ENCODE assay signal across 8 mouse cellular contexts in the genomic region with DNA sequence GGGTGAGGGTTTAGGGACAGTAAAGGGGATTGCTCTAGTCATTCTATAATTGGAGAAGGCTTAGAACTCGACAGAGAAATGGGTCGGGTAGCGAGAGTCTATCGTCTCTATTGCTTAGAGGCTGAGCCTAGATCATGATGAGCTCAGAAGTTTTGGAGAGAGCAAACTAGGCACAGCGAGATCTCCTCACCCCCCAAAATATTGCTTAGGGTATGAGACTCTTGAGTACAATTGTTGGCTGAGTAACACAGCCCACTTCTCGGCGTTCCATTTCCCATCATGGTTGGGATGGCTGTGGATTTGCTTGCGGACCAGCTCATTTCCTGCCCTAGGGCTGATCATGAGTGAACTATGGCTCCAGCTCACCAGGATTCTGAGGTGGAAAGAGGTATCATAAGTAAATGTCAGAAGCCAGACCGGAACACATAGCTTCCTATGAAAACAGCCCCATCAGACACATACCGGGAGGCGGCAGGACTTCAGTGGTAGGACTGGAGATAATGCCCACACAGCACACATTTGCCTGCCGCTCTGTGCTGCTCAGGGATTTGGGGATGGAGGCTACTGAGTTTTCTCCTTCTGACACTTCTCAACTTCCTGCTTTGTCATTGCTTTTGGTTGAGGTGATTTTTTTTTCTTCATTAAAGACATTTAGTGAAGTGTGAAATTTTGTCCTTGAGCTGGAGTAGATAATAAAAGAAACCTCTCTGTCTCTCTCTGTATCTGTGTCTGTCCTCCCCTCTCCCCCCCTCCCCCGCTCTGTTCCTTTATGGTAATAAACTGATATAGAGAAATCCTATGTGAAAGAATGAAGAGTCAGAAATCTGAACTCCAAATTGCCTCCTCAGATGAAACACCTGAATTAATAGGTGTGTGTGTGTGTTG. TPM values are rescaled to one million over a fixed set of nuclear protein-coding genes. Genes with fewer than 3 reads are reported as not detected.
A peak's percentile ranks its signal among the peaks of the same experiment; 100 is the strongest.
DNase-seq lines count a peak whose midpoint lies in the region; ATAC-seq and TF ChIP-seq lines count a peak whose summit lies in the region.

No protein-coding gene starts in this region.

- peak overlapping the region; percentile 82 for H3K27ac ChIP-seq in heart, embryonic 13.5 days (replicated peaks)
- peak overlapping the region; percentile 85 for H3K27ac ChIP-seq in limb, embryonic 14.5 days (replicated peaks; ENCODE audit: low read depth, low read length)
- H3K27ac ChIP-seq in small intestine, adult 2 months (ENCODE audit: insufficient read depth, low read depth, low read length) = no peak overlapping the region

- H3K4me1 ChIP-seq in heart, embryonic 13.5 days = peaks cover 37% of the 10 kb centered on the region
- H3K4me1 ChIP-seq in E14TG2a.4 (replicated peaks; ENCODE audit: low read depth, low read length) = peaks cover 23% of the 10 kb centered on the region
- H3K4me1 ChIP-seq in limb, embryonic 14.5 days (ENCODE audit: control insufficient read depth, insufficient read depth, low read length) = peaks cover 7% of the 10 kb centered on the region; the same call in 1 of the 2 replicates
- H3K4me1 ChIP-seq in small intestine, adult 2 months (ENCODE audit: control insufficient read depth, insufficient read depth, insufficient read length, low read length) = peaks cover 10% of the 10 kb centered on the region; the same call in 1 of the 2 replicates

- TF ChIP-seq POLR2A in limb, embryonic 14.5 days (IDR thresholded peaks at IDR 0.05; ENCODE audit: borderline replicate concordance, extremely low read depth, insufficient read depth, insufficient read length) = no peak
- no peak for TF ChIP-seq POLR2A in small intestine, adult 2 months (IDR thresholded peaks at IDR 0.05; ENCODE audit: low read depth, low read length)

- H3K9me3 ChIP-seq in heart, embryonic 13.5 days = no peaks in the 10 kb centered on the region
- peaks cover 14% of the 10 kb centered on the region for H3K9me3 ChIP-seq in E14TG2a.4 (ENCODE audit: low read length)
- H3K9me3 ChIP-seq in limb, embryonic 14.5 days (ENCODE audit: control insufficient read depth, low read length) = no peaks in the 10 kb centered on the region

- DNase-seq in heart, postnatal 36 days = no peak
- no peak for DNase-seq in limb, embryonic 14.5 days (ENCODE audit: low spot score)
- DNase-seq in layer of hippocampus, postnatal 36 days = no peak
- DNase-seq in layer of hippocampus, adult 11-12 months (ENCODE audit: low spot score) = no peak

- WGBS in heart, embryonic 13.5 days = 11% methylated on average over 13 of the region's 13 CpGs
- 17% methylated on average over 13 of the region's 13 CpGs for WGBS in limb, embryonic 14.5 days
- 10% methylated on average over 13 of the region's 13 CpGs for WGBS in small intestine, adult 2 months

- peaks cover 23% of the 10 kb centered on the region for H3K27me3 ChIP-seq in heart, embryonic 13.5 days (replicated peaks)
- peaks cover 20% of the 10 kb centered on the region for H3K27me3 ChIP-seq in E14TG2a.4 (ENCODE audit: insufficient read depth, low read length)
- H3K27me3 ChIP-seq in limb, embryonic 14.5 days (ENCODE audit: control insufficient read depth, insufficient read depth, low read length) = no peaks in the 10 kb centered on the region
- H3K27me3 ChIP-seq in small intestine, adult 2 months (ENCODE audit: control insufficient read depth, insufficient read depth, low read length) = no peaks in the 10 kb centered on the region

- peak overlapping the region; percentile 93 for H3K4me2 ChIP-seq in heart, embryonic 13.5 days
- H3K4me2 ChIP-seq in limb, embryonic 14.5 days (replicated peaks; ENCODE audit: low read depth, low read length, severe bottlenecking) = peak overlapping the region; percentile 77

- peak overlapping the region; percentile 93 for H3K4me3 ChIP-seq in heart, embryonic 13.5 days
- peak overlapping the region; percentile 95 for H3K4me3 ChIP-seq in E14TG2a.4 (replicated peaks; ENCODE audit: low read length)
- H3K4me3 ChIP-seq in limb, embryonic 14.5 days (replicated peaks; ENCODE audit: low read length) = peak overlapping the region; percentile 69
- peak overlapping the region; percentile 85 for H3K4me3 ChIP-seq in small intestine, adult 2 months (ENCODE audit: low read depth, low read length)

- intact Hi-C loops in heart, postnatal 36 days (cut with DNase I) = loop anchor here (10.0 kb wide), 1 partner anchor 523 kb away; no protein-coding TSS in a partner anchor

- H3K36me3 ChIP-seq in heart, embryonic 13.5 days = peaks cover 14% of the 10 kb centered on the region
- H3K36me3 ChIP-seq in E14TG2a.4 (ENCODE audit: insufficient read depth, low read length) = peaks cover 18% of the 10 kb centered on the region
- peaks cover 7% of the 10 kb centered on the region for H3K36me3 ChIP-seq in limb, embryonic 14.5 days (ENCODE audit: control insufficient read depth, insufficient read depth, low read length)
- peaks cover 8% of the 10 kb centered on the region for H3K36me3 ChIP-seq in small intestine, adult 2 months (ENCODE audit: control insufficient read depth, insufficient read depth, low read length)

- no peak for ATAC-seq in heart, embryonic 13.5 days (ENCODE audit: extremely low read depth, insufficient number of reproducible peaks, low FRiP score, low TSS enrichment)
- peak; percentile 54 for ATAC-seq in erythroid progenitor cell, adult 5-6 weeks (replicated peaks; ENCODE audit: low FRiP score, poor library complexity, severe bottlenecking)
- peak; percentile 20; the same call in 1 of the 2 replicates for ATAC-seq in limb, embryonic 14.5 days (ENCODE audit: low FRiP score, low read depth)

- TF ChIP-seq CTCF in E14TG2a.4 (conservative IDR thresholded peaks at IDR 0.05; ENCODE audit: low read length) = no peak
- no peak for TF ChIP-seq CTCF in small intestine, adult 2 months (IDR thresholded peaks at IDR 0.05; ENCODE audit: extremely low read depth, insufficient read length, insufficient replicate concordance, low read depth, low read length)

- H3K9ac ChIP-seq in heart, embryonic 13.5 days = peak overlapping the region; percentile 96
- H3K9ac ChIP-seq in limb, embryonic 14.5 days (ENCODE audit: low read depth, low read length, severe bottlenecking) = peak overlapping the region; percentile 69

RNA-seq across cellular contexts. Expression of a gene that starts 0.6 kb away (rescaled TPM):
- 0.71 and 0.88 TPM in 2 replicates for polyA plus RNA-seq in heart, embryonic 13.5 days (2015; fragmentation: Nextera tagmentation; extraction: Ambion mirVana)
- total RNA-seq in heart, postnatal 36 days (2021) = not detected
- not detected in 2 replicates for total RNA-seq in erythroid progenitor cell, adult 5-6 weeks (2015; ENCODE audit: low replicate concordance)
- total RNA-seq in erythroid progenitor cell, adult 5-6 weeks (2017; ENCODE audit: low replicate concordance) = 1.3 TPM in 1 of 2 replicates, not detected in the other
- polyA plus RNA-seq in limb, embryonic 14.5 days (2012; rRNA removed) = 0.34 and 0.41 TPM in 2 replicates
- 0.50 and 1.0 TPM in 2 replicates for polyA plus RNA-seq in limb, embryonic 14.5 days (2014; fragmentation: Nextera tagmentation; extraction: Ambion mirVana)
- not detected in 2 replicates for polyA plus RNA-seq in small intestine, adult 2 months (2012; rRNA removed)
- total RNA-seq in layer of hippocampus, postnatal 36 days (2021) = 1 to 10 TPM; 1.6 to 2.4 TPM

RNA-seq across cellular contexts. Expression of a gene that starts 0.8 kb away (rescaled TPM):
- polyA plus RNA-seq in heart, embryonic 13.5 days (2015; fragmentation: Nextera tagmentation; extraction: Ambion mirVana) = 119 and 125 TPM in 2 replicates
- total RNA-seq in heart, postnatal 36 days (2021) = 10 to 100 TPM; 32.7 to 37.9 TPM
- 93.7 and 136 TPM in 2 replicates for total RNA-seq in erythroid progenitor cell, adult 5-6 weeks (2015; ENCODE audit: low replicate concordance)
- total RNA-seq in erythroid progenitor cell, adult 5-6 weeks (2017; ENCODE audit: low replicate concordance) = 89.9 and 133 TPM in 2 replicates
- 95.0 and 113 TPM in 2 replicates for polyA plus RNA-seq in limb, embryonic 14.5 days (2012; rRNA removed)
- polyA plus RNA-seq in limb, embryonic 14.5 days (2014; fragmentation: Nextera tagmentation; extraction: Ambion mirVana) = 137 and 149 TPM in 2 replicates
- polyA plus RNA-seq in small intestine, adult 2 months (2012; rRNA removed) = 30.7 and 57.1 TPM in 2 replicates
- total RNA-seq in layer of hippocampus, postnatal 36 days (2021) = 100 to 1,000 TPM; 129 to 131 TPM

RNA-seq across cellular contexts. Expression of a gene that starts 3.4 kb away (rescaled TPM):
- not detected in 2 replicates for polyA plus RNA-seq in heart, embryonic 13.5 days (2015; fragmentation: Nextera tagmentation; extraction: Ambion mirVana)
- not detected for total RNA-seq in heart, postnatal 36 days (2021)
- total RNA-seq in erythroid progenitor cell, adult 5-6 weeks (2015; ENCODE audit: low replicate concordance) = not detected in 2 replicates
- not detected in 2 replicates for total RNA-seq in erythroid progenitor cell, adult 5-6 weeks (2017; ENCODE audit: low replicate concordance)
- polyA plus RNA-seq in limb, embryonic 14.5 days (2012; rRNA removed) = 0.04 TPM in 1 of 2 replicates, not detected in the other
- polyA plus RNA-seq in limb, embryonic 14.5 days (2014; fragmentation: Nextera tagmentation; extraction: Ambion mirVana) = not detected in 2 replicates
- not detected in 2 replicates for polyA plus RNA-seq in small intestine, adult 2 months (2012; rRNA removed)
- not detected for total RNA-seq in layer of hippocampus, postnatal 36 days (2021)

RNA-seq across cellular contexts. Expression of a gene that starts 19.2 kb away (rescaled TPM):
- 0.19 and 0.38 TPM in 2 replicates for polyA plus RNA-seq in heart, embryonic 13.5 days (2015; fragmentation: Nextera tagmentation; extraction: Ambion mirVana)
- total RNA-seq in heart, postnatal 36 days (2021) = under 1 TPM; 0.19 to 0.31 TPM
- total RNA-seq in erythroid progenitor cell, adult 5-6 weeks (2015; ENCODE audit: low replicate concordance) = 31.0 and 38.9 TPM in 2 replicates
- total RNA-seq in erythroid progenitor cell, adult 5-6 weeks (2017; ENCODE audit: low replicate concordance) = 56.2 and 59.8 TPM in 2 replicates
- 0.48 and 0.65 TPM in 2 replicates for polyA plus RNA-seq in limb, embryonic 14.5 days (2012; rRNA removed)
- 0.48 and 0.50 TPM in 2 replicates for polyA plus RNA-seq in limb, embryonic 14.5 days (2014; fragmentation: Nextera tagmentation; extraction: Ambion mirVana)
- polyA plus RNA-seq in small intestine, adult 2 months (2012; rRNA removed) = 0.30 and 0.65 TPM in 2 replicates
- 100 to 1,000 TPM; 275 to 320 TPM for total RNA-seq in layer of hippocampus, postnatal 36 days (2021)

RNA-seq across cellular contexts. Expression of a gene that starts 43.4 kb away (rescaled TPM):
- 7.0 and 7.3 TPM in 2 replicates for polyA plus RNA-seq in heart, embryonic 13.5 days (2015; fragmentation: Nextera tagmentation; extraction: Ambion mirVana)
- under 1 TPM; 0.42 to 0.79 TPM for total RNA-seq in heart, postnatal 36 days (2021)
- 174 and 202 TPM in 2 replicates for total RNA-seq in erythroid progenitor cell, adult 5-6 weeks (2015; ENCODE audit: low replicate concordance)
- total RNA-seq in erythroid progenitor cell, adult 5-6 weeks (2017; ENCODE audit: low replicate concordance) = 136 and 165 TPM in 2 replicates
- 24.5 and 30.3 TPM in 2 replicates for polyA plus RNA-seq in limb, embryonic 14.5 days (2012; rRNA removed)
- polyA plus RNA-seq in limb, embryonic 14.5 days (2014; fragmentation: Nextera tagmentation; extraction: Ambion mirVana) = 6.1 and 7.2 TPM in 2 replicates
- polyA plus RNA-seq in small intestine, adult 2 months (2012; rRNA removed) = 2.2 and 5.0 TPM in 2 replicates
- under 1 TPM; 0.27 to 0.40 TPM for total RNA-seq in layer of hippocampus, postnatal 36 days (2021)
